Mouse (Mus musculus) hindbrain, embryonic 15.5 days (tissue): ENCODE measurements around the gene Evx1. TPM values are rescaled to one million over a fixed set of nuclear protein-coding genes. Genes with fewer than 3 reads are reported as not detected.
"Not testable (repeated sequence)": the region's sequence is repeated elsewhere in the genome, so short reads cannot be mapped to it uniquely, and the experiment has no call there.

ENCODE experiments used
- ATAC-seq: fragments of 200-750 bp; cut with Nextera tagmentation; 2 replicates; pipeline ENCODE4 v1.8.0; 2017; ENCODE audit warnings: low read depth, moderate number of reproducible peaks, moderate TSS enrichment; ENCODE audit not compliant: low FRiP score
- H3K27ac ChIP-seq: fragments of 300-500 bp; sonication (generic); replicated peaks from 2 replicates; pipeline ENCODE4 v1.5.1; 2015; ENCODE audit warnings: mild to moderate bottlenecking, inconsistent platforms
- H3K27me3 ChIP-seq: fragments of 300-500 bp; sonication (generic); 2 replicates; pipeline ENCODE4 v1.6.1; 2015; ENCODE audit warnings: control low read depth, inconsistent platforms
- H3K36me3 ChIP-seq: fragments of 300-500 bp; sonication (generic); 2 replicates; pipeline ENCODE4 v1.6.1; 2015; ENCODE audit warnings: control low read depth, inconsistent platforms
- H3K4me1 ChIP-seq: fragments of 300-500 bp; sonication (generic); replicated peaks from 2 replicates; pipeline ENCODE4 v1.6.1; 2015; ENCODE audit warnings: control low read depth, inconsistent platforms
- H3K4me2 ChIP-seq: fragments of 300-500 bp; sonication (generic); 2 replicates; pipeline ENCODE4 v1.6.1; 2015; ENCODE audit warnings: moderate library complexity, mild to moderate bottlenecking, inconsistent platforms
- H3K4me3 ChIP-seq: fragments of 300-500 bp; sonication (generic); 2 replicates; pipeline ENCODE4 v1.5.1; 2015; ENCODE audit warnings: mild to moderate bottlenecking, inconsistent platforms
- H3K9ac ChIP-seq: fragments of 300-500 bp; sonication (generic); 2 replicates; pipeline ENCODE4 v1.6.1; 2015; ENCODE audit warnings: inconsistent platforms
- H3K9me3 ChIP-seq: fragments of 300-500 bp; sonication (generic); 2 replicates; pipeline ENCODE4 v1.6.1; 2016; ENCODE audit warnings: control low read depth, inconsistent platforms
- WGBS: fragments of 180-500 bp; shearing (Covaris S2); methylation state at CpG from one replicate; pipeline ENCODE4 v1.1.7; 2015; 5-methylcytosine and 5-hydroxymethylcytosine counted together
- polyA plus RNA-seq: library from polyadenylated mRNA; unstranded; fragments of >200 nt; fragmentation: Nextera tagmentation; extraction: Ambion mirVana; gene quantifications from 2 replicates; pipeline ENCODE4 v1.2.1, GENCODE M21; 2015

Evx1 gene
- polyA plus RNA-seq, 1 experiment from 2014 or later, result 3.8 TPM

DNA sequence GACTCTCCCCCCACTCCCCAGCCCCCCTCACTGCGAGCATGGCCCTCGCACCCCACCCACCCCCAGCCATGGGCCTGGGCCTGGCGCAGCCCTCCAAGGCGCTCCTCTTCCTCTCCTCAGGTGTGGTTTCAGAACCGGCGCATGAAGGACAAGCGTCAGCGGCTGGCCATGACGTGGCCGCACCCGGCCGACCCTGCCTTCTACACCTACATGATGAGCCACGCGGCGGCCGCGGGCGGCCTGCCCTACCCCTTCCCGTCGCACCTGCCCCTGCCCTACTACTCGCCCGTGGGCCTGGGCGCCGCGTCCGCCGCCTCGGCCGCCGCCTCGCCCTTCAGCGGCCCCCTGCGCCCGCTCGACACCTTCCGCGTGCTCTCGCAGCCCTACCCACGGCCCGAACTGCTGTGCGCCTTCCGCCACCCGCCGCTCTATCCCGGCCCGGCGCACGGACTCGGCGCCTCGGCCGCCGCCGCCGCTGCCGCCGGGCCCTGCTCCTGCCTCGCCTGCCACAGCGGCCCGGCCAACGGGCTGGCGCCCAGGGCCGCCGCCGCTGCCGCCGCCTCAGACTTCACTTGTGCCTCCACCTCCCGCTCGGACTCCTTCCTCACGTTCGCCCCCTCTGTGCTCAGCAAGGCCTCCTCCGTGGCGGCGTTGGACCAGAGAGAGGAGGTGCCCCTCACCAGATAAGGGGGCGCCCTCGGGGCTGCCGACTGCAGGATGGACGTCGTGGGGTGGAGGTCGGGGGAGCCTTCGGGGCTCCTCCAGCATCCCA lies 3.3 kb downstream of the Evx1 start:
- H3K27ac ChIP-seq, result peak overlapping the region; percentile 16; the same call in 1 of the 2 replicates
- peak overlapping the region; percentile 26 for H3K4me3 ChIP-seq
- no peaks in the 10 kb centered on the region for H3K9me3 ChIP-seq
- H3K36me3 ChIP-seq, result no peaks in the 10 kb centered on the region
- peak overlapping the region; percentile 54 for H3K4me2 ChIP-seq
- H3K9ac ChIP-seq, result 0 out of 2 replicates have a peak overlapping the region, but pooled peaks have one; percentile 4
- WGBS, result 1% methylated on average over 78 of the region's 81 CpGs
- peaks cover 9% of the 10 kb centered on the region for H3K4me1 ChIP-seq
- peaks cover 80% of the 10 kb centered on the region for H3K27me3 ChIP-seq
- no peak for ATAC-seq

DNA sequence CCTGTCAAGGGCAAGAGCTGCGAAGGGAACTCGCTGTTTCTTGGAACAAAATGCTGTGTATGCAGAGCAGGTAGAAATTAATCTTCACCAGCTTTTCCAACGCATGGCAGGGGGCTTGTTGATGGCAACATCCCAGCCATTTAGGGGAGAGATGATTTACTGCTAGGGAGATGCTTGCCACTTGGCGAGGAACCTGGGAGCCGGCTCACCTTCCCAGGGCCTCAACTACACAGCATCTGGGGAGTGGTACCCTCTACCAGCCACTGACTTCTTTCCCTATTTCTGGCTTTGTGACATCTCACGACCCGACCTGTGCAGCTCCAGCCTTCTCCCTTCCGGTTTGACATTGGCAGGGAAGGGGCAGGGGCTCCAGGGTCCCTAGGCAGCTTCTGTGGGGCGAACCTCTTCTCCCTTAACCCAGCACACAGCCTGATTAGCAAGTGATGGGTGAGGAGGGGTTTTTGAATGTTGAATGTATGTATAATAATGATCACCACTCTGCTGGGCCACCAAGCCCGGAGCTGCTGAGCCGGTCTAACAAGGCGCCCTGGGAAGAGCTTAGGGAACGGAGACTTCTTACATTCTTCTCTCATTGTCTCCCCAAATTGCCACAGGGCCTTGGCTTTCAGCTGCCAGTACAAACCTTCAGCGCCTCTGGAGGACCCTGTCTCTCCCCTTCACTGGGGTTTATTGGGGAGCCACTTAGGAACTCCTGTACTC lies 4.3 kb downstream of the Evx1 start:
- H3K9me3 ChIP-seq, result no peaks in the 10 kb centered on the region
- no peak overlapping the region for H3K27ac ChIP-seq
- 4% methylated on average over 14 of the region's 14 CpGs for WGBS
- peaks cover 79% of the 10 kb centered on the region for H3K27me3 ChIP-seq
- peaks cover 9% of the 10 kb centered on the region for H3K4me1 ChIP-seq
- H3K36me3 ChIP-seq, result no peaks in the 10 kb centered on the region
- no peak overlapping the region for H3K9ac ChIP-seq
- no peak overlapping the region for H3K4me3 ChIP-seq
- no peak for ATAC-seq
- H3K4me2 ChIP-seq, result 0 out of 2 replicates have a peak overlapping the region, but pooled peaks have one; percentile 54

DNA sequence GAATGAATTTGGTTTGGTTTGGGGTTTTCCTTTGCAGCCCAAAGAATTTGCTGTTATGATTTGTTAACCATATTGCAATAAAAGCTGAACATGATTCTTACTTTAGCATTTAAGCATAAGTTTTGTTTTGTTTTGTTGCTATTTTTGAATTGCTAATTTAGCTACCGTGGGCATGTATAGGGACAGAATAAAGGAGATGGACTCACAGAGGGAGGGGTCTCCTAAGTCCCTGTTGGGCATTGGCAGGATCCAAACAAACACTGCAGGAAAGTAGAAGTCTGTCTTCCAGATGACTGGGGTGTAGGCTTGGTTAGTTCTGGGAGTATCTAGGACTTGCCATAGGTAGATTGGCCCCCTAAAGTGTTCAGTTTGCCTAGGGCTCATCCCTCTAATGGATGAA lies 5.0 kb downstream of the Evx1 start:
- H3K27ac ChIP-seq, result no peak overlapping the region
- H3K36me3 ChIP-seq, result no peaks in the 10 kb centered on the region
- H3K9me3 ChIP-seq, result no peaks in the 10 kb centered on the region
- H3K4me3 ChIP-seq, result no peak overlapping the region
- WGBS, result 8% methylated on average over 1 of the region's 1 CpGs
- no peak overlapping the region for H3K4me2 ChIP-seq
- no peak for ATAC-seq
- H3K27me3 ChIP-seq, result peaks cover 84% of the 10 kb centered on the region
- peaks cover 9% of the 10 kb centered on the region for H3K4me1 ChIP-seq
- no peak overlapping the region for H3K9ac ChIP-seq

DNA sequence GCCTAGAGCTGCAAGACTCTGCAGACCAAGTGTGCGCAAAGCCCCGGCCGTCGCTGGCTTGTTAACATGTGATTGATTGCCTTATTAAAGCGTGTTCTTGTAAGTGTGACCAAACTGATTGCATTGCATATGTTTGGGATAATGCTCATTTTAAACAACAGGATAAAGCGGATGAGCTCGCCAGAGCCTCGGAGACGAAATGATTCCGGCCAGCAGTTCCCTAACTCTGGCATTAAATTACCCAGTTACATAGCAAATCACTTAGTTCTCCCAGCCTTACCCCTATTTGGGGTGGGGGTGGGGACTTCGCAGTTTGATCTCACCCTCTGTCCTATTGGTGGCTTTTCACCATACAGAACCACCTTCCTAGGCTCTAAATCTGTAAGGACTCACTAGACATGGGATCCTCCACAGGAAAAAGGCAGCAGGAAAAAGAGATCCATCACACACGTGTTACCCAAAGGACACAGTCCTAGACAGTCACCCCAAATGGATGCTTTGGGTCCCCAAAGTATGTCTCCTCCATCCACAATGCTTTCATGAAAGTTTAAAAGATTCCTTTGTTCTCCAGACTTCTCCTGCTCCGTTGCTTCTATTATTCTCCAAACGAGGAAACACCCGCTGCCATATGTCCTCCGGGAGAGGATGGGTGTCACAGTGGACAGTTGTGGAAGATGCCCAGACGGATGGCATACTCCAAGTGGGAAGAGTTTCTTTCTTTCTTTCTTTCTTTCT lies 6.8 kb downstream of the Evx1 start:
- no peaks in the 10 kb centered on the region for H3K9me3 ChIP-seq
- WGBS, result 2% methylated on average over 17 of the region's 17 CpGs
- ATAC-seq, result no peak
- peaks cover 89% of the 10 kb centered on the region for H3K27me3 ChIP-seq
- H3K9ac ChIP-seq, result no peak overlapping the region
- H3K4me3 ChIP-seq, result no peak overlapping the region
- H3K4me2 ChIP-seq, result no peak overlapping the region
- H3K27ac ChIP-seq, result no peak overlapping the region
- H3K36me3 ChIP-seq, result no peaks in the 10 kb centered on the region
- H3K4me1 ChIP-seq, result peaks cover 9% of the 10 kb centered on the region

DNA sequence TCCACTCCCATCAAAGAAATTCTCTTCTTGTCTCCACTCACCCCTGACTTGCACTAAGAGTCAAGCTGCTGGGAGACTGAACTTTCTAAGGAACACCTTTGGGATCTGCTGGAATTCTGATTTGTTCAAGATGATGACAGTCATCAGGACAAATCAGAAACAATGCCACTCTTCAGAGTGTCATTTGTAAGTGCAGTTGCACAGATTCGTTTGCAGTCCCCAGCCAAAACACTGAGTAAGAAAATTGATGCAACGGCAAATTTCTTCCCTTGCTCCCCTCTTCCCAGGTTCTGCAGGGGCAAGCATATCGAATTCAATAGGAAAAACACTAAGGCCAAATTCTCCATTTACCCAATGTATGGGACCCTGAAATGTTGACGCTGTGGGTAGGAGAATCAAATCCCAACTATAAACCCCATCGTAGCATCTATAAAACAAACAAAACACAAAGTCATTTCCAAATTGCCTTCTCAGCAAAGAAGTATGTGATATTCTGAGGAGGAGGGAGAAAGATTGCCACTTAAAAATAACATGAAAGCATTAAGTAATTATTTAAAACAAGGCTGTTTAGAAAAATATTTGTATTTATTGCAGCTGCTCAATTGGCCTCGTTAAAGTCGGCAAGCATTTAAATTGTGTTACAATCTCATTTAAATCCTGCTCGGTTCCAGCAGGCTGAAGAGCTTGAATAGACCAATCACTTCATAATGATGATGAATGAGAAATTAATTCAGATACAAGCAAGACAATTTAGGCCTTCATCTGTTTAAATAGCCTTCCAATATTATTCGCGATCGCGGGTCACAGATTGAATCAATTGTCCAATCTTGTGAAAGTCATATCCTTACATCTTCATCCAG lies 7.9 kb downstream of the Evx1 start:
- Histone ChIP-seq H3K4me3 (no peak overlapping the region), H3K9me3 (no peaks in the 10 kb centered on the region), H3K36me3 (no peaks in the 10 kb centered on the region), H3K9ac (no peak overlapping the region), H3K27me3 (peaks cover 91% of the 10 kb centered on the region), H3K27ac (no peak overlapping the region), H3K4me2 (no peak overlapping the region), H3K4me1 (peaks cover 8% of the 10 kb centered on the region)
- ATAC-seq, result no peak
- 3% methylated on average over 12 of the region's 12 CpGs for WGBS

DNA sequence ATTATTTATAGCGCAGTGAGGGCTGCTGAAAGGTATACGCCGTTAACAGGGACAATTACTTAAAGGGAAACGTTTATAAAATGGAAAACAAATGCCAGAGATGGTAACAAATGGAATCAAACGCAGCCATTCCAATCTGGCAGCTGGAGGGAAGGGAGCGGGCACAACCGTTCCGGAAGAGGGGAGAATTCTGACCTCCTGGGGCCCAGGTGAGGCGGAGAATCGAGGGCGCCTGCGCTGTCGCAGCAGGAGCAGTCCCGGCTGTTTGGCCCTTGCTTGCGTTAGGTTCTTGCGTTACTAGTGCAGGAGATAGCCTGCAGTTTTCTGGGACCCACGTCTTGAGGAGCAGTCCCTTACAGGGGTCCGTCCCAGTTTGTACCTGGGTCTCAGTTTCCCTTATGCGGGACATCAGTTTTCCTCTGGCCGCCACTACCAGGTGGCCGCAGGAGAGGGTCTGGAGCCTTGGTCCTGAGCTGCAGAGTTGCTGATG lies 8.6 kb downstream of the Evx1 start:
- H3K4me3 ChIP-seq, result no peak overlapping the region
- WGBS, result 1% methylated on average over 21 of the region's 21 CpGs
- no peak overlapping the region for H3K4me2 ChIP-seq
- H3K27me3 ChIP-seq, result peaks cover 90% of the 10 kb centered on the region
- H3K27ac ChIP-seq, result no peak overlapping the region
- ATAC-seq, result no peak
- no peak overlapping the region for H3K9ac ChIP-seq
- H3K9me3 ChIP-seq, result no peaks in the 10 kb centered on the region
- peaks cover under 1% of the 10 kb centered on the region; the same call in 1 of the 2 replicates for H3K4me1 ChIP-seq
- H3K36me3 ChIP-seq, result no peaks in the 10 kb centered on the region

DNA sequence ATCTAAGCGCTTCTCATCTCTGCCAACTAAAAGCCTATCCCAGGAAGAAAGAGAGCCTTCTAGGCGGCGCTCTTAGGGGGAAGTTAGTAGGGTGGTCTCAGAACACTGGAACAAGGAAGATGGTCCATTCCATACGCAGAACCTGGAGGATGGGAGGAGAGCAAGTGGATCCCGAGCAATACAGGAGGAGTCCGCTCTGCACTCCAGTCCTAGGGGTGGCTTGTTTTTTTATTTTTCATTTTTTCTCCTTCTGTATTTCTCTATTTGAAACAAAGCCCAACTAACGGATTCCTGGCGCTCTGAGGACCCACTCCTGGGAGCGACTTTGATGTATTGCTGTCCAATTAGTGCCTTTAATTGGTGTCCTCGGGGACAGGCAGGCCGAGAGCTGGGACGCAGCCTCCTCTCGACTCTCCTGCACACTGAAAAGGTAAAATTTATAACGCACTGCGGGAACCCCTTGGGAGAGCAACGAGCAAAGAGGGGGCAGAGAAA lies 9.5 kb downstream of the Evx1 start:
- no peaks in the 10 kb centered on the region for H3K36me3 ChIP-seq
- H3K4me3 ChIP-seq, result no peak overlapping the region
- no peak overlapping the region for H3K4me2 ChIP-seq
- H3K27me3 ChIP-seq, result peaks cover 84% of the 10 kb centered on the region
- no peaks in the 10 kb centered on the region for H3K9me3 ChIP-seq
- no peak overlapping the region for H3K27ac ChIP-seq
- no peaks in the 10 kb centered on the region for H3K4me1 ChIP-seq
- 1% methylated on average over 16 of the region's 16 CpGs for WGBS
- H3K9ac ChIP-seq, result no peak overlapping the region
- ATAC-seq, result no peak

DNA sequence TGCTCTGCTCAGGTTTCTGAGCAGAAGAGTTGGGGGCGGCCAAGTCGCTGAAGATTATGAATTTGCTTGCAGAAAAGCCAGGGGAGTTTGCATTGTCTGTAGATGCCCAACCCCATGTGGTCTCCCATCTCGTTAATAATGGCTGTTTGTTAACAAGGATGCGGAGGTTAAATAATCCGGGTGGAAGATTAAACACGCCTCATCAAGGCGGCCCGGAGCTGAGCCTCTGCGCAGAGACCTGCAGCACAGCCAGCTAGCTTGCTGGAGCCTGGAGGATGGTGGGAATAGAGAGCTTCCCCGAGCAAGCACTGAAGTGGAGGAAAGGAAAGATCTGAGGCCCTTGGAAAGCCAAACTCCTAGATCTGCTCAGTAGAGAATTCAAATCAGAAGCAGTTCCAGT lies 10.0 kb downstream of the Evx1 start:
- Histone ChIP-seq H3K4me3 (no peak overlapping the region), H3K4me1 (no peaks in the 10 kb centered on the region), H3K9me3 (no peaks in the 10 kb centered on the region), H3K36me3 (no peaks in the 10 kb centered on the region), H3K4me2 (no peak overlapping the region), H3K27me3 (peaks cover 84% of the 10 kb centered on the region), H3K9ac (no peak overlapping the region), H3K27ac (no peak overlapping the region)
- 2% methylated on average over 10 of the region's 10 CpGs for WGBS
- ATAC-seq, result no peak

DNA sequence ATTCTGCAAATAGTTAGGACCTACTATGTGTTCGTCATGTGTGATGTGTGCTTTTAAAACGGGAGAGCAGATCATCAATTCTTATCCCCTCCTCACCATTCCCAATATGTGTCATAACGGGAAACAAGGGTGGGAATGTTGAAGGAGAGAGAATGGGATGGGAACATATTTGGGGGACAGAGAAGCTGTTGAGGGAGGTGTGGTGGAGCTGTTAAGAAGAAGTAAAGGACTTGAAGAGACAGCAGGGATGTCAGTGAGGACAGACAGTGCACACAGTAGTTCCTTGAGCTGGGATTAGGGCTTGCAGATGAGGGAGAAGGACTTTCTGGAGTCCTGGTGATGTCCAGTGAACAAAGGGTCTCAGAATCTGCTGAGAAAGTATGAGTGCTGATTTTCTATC lies 10.8 kb downstream of the Evx1 start:
- no peaks in the 10 kb centered on the region for H3K9me3 ChIP-seq
- WGBS, result 33% methylated on average over 3 of the region's 3 CpGs
- H3K4me2 ChIP-seq, result no peak overlapping the region
- no peak overlapping the region for H3K4me3 ChIP-seq
- H3K27me3 ChIP-seq, result peaks cover 83% of the 10 kb centered on the region
- H3K9ac ChIP-seq, result no peak overlapping the region
- H3K36me3 ChIP-seq, result no peaks in the 10 kb centered on the region
- ATAC-seq, result no peak
- H3K4me1 ChIP-seq, result no peaks in the 10 kb centered on the region
- no peak overlapping the region for H3K27ac ChIP-seq

DNA sequence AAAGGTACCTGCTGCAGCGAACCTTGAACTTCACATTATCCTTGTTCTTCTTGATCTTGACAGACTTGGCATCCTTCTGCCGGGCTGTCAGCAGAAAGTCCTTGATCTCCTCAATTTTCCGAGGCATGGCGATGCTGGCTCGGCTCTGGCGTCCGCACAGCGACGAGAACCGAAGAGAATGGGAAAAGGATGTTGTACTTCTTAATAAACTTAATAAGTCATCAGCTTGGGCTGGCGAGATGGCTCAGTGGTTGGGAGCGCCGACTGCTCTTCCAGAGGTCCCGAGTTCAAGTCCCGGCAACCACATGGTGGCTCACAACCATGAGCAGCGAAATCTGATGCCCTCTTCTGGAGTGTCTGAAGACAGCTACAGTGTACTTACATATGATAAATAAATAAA lies 33.5 kb downstream of the Evx1 start:
- not testable (repeated sequence) for ATAC-seq, H3K9ac ChIP-seq, H3K9me3 ChIP-seq, H3K4me1 ChIP-seq, H3K4me3 ChIP-seq, H3K4me2 ChIP-seq, H3K36me3 ChIP-seq, H3K27me3 ChIP-seq, H3K27ac ChIP-seq
- 93% methylated on average over 16 of the region's 16 CpGs for WGBS

DNA sequence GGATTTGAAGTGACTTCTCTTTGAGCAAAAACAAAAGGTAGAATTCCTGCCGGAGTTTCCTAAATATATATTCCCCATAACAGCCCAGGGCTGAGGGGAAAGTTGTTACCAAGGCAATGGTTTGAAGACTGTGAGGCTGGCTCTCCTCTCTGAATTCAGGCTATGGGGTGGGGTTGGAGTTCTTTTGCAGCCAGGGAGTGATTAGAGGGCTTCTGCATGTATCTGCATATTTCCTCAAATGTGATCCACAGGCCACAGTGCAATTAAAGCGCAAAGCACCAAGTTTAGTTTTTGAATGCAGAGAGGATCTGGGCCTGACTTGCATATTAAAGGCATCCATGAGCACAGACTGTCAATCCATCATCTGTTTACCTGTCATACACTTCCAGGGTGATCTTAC lies 52.7 kb downstream of the Evx1 start:
- Histone ChIP-seq H3K4me2 (no peak overlapping the region), H3K9ac (no peak overlapping the region), H3K27ac (no peak overlapping the region), H3K36me3 (no peaks in the 10 kb centered on the region), H3K9me3 (no peaks in the 10 kb centered on the region), H3K4me3 (no peak overlapping the region), H3K4me1 (peaks cover 13% of the 10 kb centered on the region), H3K27me3 (no peaks in the 10 kb centered on the region)
- no peak for ATAC-seq
- WGBS, result 36% methylated on average over 2 of the region's 2 CpGs
